Mouse (Mus musculus) midbrain, embryonic 12.5 days (tissue): Measurements from ENCODE around the gene Dram1. TPM values are rescaled to one million over a fixed set of nuclear protein-coding genes. Genes with fewer than 3 reads are reported as not detected.

Experiments used
- ATAC-seq: fragments of 200-750 bp; cut with Nextera tagmentation; 2 replicates; pipeline ENCODE4 v1.8.0; 2017; ENCODE audit warnings: low read depth, moderate TSS enrichment, moderate library complexity; ENCODE audit not compliant: low FRiP score
- H3K27ac ChIP-seq: fragments of 300-500 bp; sonication (generic); replicated peaks from 2 replicates; pipeline ENCODE4 v1.5.1; 2016; ENCODE audit warnings: mild to moderate bottlenecking
- H3K27me3 ChIP-seq: fragments of 300-500 bp; sonication (generic); 2 replicates; pipeline ENCODE4 v1.6.1; 2016; ENCODE audit warnings: mild to moderate bottlenecking
- H3K36me3 ChIP-seq: fragments of 300-500 bp; sonication (generic); 2 replicates; pipeline ENCODE4 v1.6.1; 2016
- H3K4me1 ChIP-seq: fragments of 300-500 bp; sonication (generic); 2 replicates; pipeline ENCODE4 v1.6.1; 2016
- H3K4me2 ChIP-seq: fragments of 300-500 bp; sonication (generic); replicated peaks from 2 replicates; pipeline ENCODE4 v1.6.1; 2016; ENCODE audit warnings: mild to moderate bottlenecking, moderate library complexity
- H3K4me3 ChIP-seq: fragments of 300-500 bp; sonication (generic); 2 replicates; pipeline ENCODE4 v1.5.1; 2016; ENCODE audit warnings: mild to moderate bottlenecking
- H3K9ac ChIP-seq: fragments of 300-500 bp; sonication (generic); replicated peaks from 2 replicates; pipeline ENCODE4 v1.6.1; 2016; ENCODE audit warnings: mild to moderate bottlenecking, moderate library complexity
- H3K9me3 ChIP-seq: fragments of 300-500 bp; sonication (generic); 2 replicates; pipeline ENCODE4 v1.6.1; 2016; ENCODE audit warnings: mild to moderate bottlenecking
- WGBS: fragments of 180-500 bp; shearing (Covaris S2); methylation state at CpG from one replicate; pipeline ENCODE4 v1.1.7; 2016; 5-methylcytosine and 5-hydroxymethylcytosine counted together
- polyA plus RNA-seq: library from polyadenylated mRNA; unstranded; fragments of >200 nt; fragmentation: Nextera tagmentation; extraction: Ambion mirVana; gene quantifications from 2 replicates; pipeline ENCODE4 v1.2.1, GENCODE M21; 2016

The Dram1 gene
- 0.80 and 0.84 TPM in 2 replicates for polyA plus RNA-seq

- Histone ChIP-seq H3K9me3 (no peaks in the 10 kb centered on the region), H3K27ac (peak within 1 kb of the TSS; percentile 75), H3K36me3 (no peaks in the 10 kb centered on the region), H3K4me1 (peaks cover 8% of the 10 kb centered on the region; the same call in 1 of the 2 replicates), H3K27me3 (no peaks in the 10 kb centered on the region), H3K4me3 (peak within 1 kb of the TSS; percentile 87), H3K4me2 (peak within 1 kb of the TSS; percentile 89), H3K9ac (peak within 1 kb of the TSS; percentile 78)
- ATAC-seq, result peak; percentile 88
- under 1% methylated on average over 67 of the region's 87 CpGs for WGBS
Observed at GRCm38 (mm10) chr10:88379013-88379885, at the start of gene Dram1, which contains the start of gene Gnptab. Gene Dram1, minus strand, starts transcription at chr10:88379080. Gene Gnptab, plus strand, starts transcription at chr10:88379132.

DNA sequence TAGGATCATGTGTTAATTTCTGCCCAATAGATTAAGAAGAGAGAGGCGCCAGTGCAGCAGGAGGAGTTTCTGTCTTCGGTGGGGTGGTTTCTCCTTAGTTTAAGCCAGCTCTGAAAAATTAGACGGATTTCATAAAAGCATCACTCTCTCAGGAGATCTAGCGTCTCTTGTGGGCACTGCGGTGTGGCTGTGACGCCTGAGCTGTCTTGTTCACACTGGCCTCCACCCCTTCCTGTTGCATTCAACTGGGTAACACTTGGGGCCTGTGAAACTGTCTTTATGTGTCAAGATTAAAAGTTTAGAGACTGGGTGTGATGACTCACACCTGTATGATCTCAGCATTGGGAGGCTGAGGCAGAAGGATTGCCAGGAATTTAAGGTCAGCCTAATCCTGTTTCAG is 49.1 kb upstream of the Dram1 start:
- no peaks in the 10 kb centered on the region for H3K4me1 ChIP-seq
- no peak overlapping the region for H3K9ac ChIP-seq
- 92% methylated on average over 6 of the region's 6 CpGs for WGBS
- no peak overlapping the region for H3K27ac ChIP-seq
- ATAC-seq, result no peak
- peaks cover 22% of the 10 kb centered on the region for H3K36me3 ChIP-seq
- no peaks in the 10 kb centered on the region for H3K9me3 ChIP-seq
- no peak overlapping the region for H3K4me3 ChIP-seq
- H3K27me3 ChIP-seq, result no peaks in the 10 kb centered on the region
- H3K4me2 ChIP-seq, result no peak overlapping the region

DNA sequence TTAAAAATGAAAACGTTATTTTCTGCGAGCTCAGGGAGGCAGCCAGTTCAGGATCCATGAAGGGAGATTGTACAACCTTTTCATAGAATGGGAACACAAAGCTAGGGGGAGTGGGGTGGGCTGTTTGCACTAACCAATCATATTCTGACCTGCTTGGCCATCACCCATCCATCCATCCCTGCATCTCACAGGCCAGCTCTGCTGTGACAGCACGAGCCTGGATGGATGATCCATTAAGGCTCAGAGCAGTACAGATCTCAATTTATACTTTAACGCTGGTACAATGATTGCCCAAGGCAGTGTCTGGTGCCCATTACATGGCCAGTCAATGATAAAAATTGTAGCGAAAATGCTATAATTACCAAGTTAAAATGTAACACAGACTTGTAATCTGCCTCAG is 48.0 kb upstream of the Dram1 start:
- peaks cover 17% of the 10 kb centered on the region for H3K36me3 ChIP-seq
- H3K4me3 ChIP-seq, result no peak overlapping the region
- H3K4me2 ChIP-seq, result no peak overlapping the region
- 66% methylated on average over 5 of the region's 5 CpGs for WGBS
- no peak for ATAC-seq
- H3K9ac ChIP-seq, result no peak overlapping the region
- H3K9me3 ChIP-seq, result no peaks in the 10 kb centered on the region
- no peaks in the 10 kb centered on the region for H3K27me3 ChIP-seq
- no peaks in the 10 kb centered on the region for H3K4me1 ChIP-seq
- no peak overlapping the region for H3K27ac ChIP-seq

DNA sequence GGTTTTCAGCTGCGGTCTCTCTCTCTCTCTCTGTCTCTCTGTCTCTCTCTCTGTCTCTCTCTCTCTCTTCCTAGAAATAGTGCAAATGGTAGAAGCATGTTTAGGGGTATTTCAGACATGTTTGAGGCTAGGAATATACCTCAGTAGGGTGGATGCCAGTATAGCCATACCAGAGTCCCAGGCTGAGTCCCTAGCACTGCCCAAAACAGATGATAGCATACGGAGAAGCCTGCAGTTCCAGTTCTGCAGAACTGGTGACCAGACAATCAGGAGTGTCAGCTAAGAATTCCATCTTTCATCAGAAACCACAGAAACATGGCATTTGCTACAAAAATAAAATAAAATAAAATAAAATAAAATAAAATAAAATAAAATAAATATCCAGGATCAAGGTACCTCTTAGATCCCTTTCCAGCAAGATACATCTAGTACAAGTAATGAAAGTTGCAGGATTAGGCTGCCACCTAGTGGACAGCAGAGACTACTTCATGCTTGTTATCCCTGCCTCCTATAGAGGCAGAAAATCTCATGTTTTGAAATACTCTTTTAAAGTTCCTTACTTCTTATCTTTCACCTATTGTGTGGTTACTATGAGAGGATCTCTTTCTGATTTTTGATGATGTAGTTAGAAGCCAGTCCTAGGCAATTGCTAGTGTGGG is 47.4 kb upstream of the Dram1 start:
- H3K4me1 ChIP-seq, result no peaks in the 10 kb centered on the region
- 91% methylated on average over 2 of the region's 2 CpGs for WGBS
- ATAC-seq, result peak; percentile 73
- H3K4me2 ChIP-seq, result no peak overlapping the region
- H3K27ac ChIP-seq, result no peak overlapping the region
- no peaks in the 10 kb centered on the region for H3K9me3 ChIP-seq
- H3K9ac ChIP-seq, result no peak overlapping the region
- peaks cover 14% of the 10 kb centered on the region for H3K36me3 ChIP-seq
- no peaks in the 10 kb centered on the region for H3K27me3 ChIP-seq
- H3K4me3 ChIP-seq, result no peak overlapping the region

- Histone ChIP-seq H3K9ac (no peak overlapping the region), H3K4me1 (no peaks in the 10 kb centered on the region), H3K27ac (no peak overlapping the region), H3K9me3 (no peaks in the 10 kb centered on the region), H3K4me2 (no peak overlapping the region), H3K27me3 (no peaks in the 10 kb centered on the region), H3K4me3 (no peak overlapping the region), H3K36me3 (peaks cover 10% of the 10 kb centered on the region)
- WGBS, result 95% methylated on average over 19 of the region's 19 CpGs
- no peak for ATAC-seq
Observed at GRCm38 (mm10) chr10:88420655-88421435, 42.0 kb upstream of the Dram1 start.

GRCm38 (mm10) chr10:88420141-88420541 is 41.3 kb upstream of the Dram1 start:
- no peak overlapping the region for H3K9ac ChIP-seq
- no peak overlapping the region for H3K27ac ChIP-seq
- WGBS, result 84% methylated on average over 11 of the region's 11 CpGs
- no peaks in the 10 kb centered on the region for H3K27me3 ChIP-seq
- no peak overlapping the region for H3K4me3 ChIP-seq
- no peak overlapping the region for H3K4me2 ChIP-seq
- no peak for ATAC-seq
- no peaks in the 10 kb centered on the region for H3K9me3 ChIP-seq
- H3K36me3 ChIP-seq, result peaks cover 10% of the 10 kb centered on the region
- no peaks in the 10 kb centered on the region for H3K4me1 ChIP-seq

DNA sequence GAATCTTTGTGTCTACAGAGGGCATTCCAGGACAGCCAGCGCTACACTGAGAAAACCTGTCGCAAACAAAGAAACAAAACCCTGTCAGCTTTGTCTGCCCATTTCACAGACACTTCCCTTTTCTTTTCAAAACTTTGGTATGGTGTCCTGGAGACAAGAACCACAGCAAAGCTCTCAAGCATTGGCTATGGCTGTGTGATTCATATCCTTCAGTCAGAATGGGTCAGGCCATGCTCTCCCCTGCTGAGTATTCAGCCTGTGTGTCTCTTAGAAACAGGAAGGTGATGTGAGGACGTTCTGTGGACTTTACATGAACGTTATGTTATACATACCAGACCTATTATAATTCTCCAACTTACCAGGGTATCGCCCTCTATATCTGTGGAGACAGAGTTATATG is 38.8 kb upstream of the Dram1 start:
- Histone ChIP-seq H3K36me3 (peaks cover 10% of the 10 kb centered on the region), H3K27ac (no peak overlapping the region), H3K27me3 (no peaks in the 10 kb centered on the region), H3K4me1 (no peaks in the 10 kb centered on the region), H3K9me3 (no peaks in the 10 kb centered on the region), H3K4me2 (no peak overlapping the region), H3K9ac (no peak overlapping the region), H3K4me3 (no peak overlapping the region)
- ATAC-seq, result no peak
- WGBS, result 93% methylated on average over 5 of the region's 5 CpGs

DNA sequence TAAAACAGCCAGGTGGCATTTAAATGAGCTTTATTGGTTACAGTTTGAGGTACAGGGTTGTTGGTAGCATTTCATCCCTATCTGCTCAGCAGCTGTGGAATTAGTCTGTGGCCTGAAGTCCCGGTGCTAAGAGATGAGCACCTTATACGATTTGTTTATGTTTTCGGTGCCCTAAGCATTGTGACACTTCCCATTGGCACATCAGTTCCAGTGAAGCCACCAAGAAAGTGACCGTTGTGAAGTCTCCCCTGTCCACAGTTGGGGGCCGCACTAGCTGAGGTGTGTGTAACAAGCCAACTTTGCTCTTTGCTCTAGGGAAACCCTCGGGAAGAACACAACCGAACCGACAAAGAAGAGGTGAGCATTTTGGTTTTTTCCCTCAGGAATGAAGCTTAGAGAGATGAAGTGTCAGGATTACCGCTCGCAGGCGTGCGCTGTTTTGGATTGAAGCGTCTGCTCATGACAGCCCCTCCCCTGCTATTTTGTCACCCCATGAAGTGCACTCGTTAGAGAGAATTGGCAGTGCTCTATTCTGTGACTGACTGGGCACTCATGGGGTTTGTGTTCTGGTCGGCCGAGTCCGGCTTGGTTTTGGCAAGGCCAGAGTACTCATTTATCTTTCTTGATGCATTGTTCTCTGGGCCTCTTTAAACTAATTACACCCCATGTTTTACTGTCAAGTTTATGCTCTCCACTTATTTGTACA is 33.6 kb upstream of the Dram1 start:
- no peaks in the 10 kb centered on the region for H3K9me3 ChIP-seq
- ATAC-seq, result no peak
- H3K9ac ChIP-seq, result no peak overlapping the region
- H3K36me3 ChIP-seq, result no peaks in the 10 kb centered on the region
- H3K27ac ChIP-seq, result no peak overlapping the region
- no peak overlapping the region for H3K4me2 ChIP-seq
- no peaks in the 10 kb centered on the region for H3K4me1 ChIP-seq
- H3K4me3 ChIP-seq, result no peak overlapping the region
- WGBS, result 81% methylated on average over 17 of the region's 17 CpGs
- H3K27me3 ChIP-seq, result no peaks in the 10 kb centered on the region

DNA sequence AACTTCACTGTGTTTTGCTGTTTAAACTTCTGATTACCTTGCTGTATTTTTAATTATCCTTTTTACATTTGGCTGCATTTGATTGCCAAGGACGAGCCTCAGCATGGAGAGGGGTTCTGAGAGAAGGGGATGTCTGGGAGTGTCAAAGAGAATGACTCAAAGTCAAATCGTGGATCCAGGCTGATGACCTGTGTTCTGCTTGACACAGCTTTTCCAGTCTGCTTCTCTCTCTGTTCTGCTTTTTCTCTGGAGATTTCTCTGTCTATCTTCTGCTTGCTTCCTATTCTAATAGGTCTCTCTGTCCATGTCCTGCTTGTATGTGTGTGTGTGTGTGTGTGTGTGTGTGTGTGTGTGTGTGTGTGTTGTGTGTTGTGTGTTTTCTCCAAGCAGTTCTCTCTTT is 30.9 kb upstream of the Dram1 start:
- 67% methylated on average over 2 of the region's 2 CpGs for WGBS
- no peaks in the 10 kb centered on the region for H3K9me3 ChIP-seq
- no peak overlapping the region for H3K9ac ChIP-seq
- ATAC-seq, result no peak
- H3K27me3 ChIP-seq, result no peaks in the 10 kb centered on the region
- H3K4me3 ChIP-seq, result no peak overlapping the region
- H3K36me3 ChIP-seq, result no peaks in the 10 kb centered on the region
- no peak overlapping the region for H3K27ac ChIP-seq
- no peak overlapping the region for H3K4me2 ChIP-seq
- H3K4me1 ChIP-seq, result no peaks in the 10 kb centered on the region

GRCm38 (mm10) chr10:88407875-88408631 is 29.2 kb upstream of the Dram1 start:
- no peak overlapping the region for H3K4me2 ChIP-seq
- no peak overlapping the region for H3K9ac ChIP-seq
- no peak overlapping the region for H3K27ac ChIP-seq
- ATAC-seq, result no peak
- H3K4me1 ChIP-seq, result no peaks in the 10 kb centered on the region
- H3K9me3 ChIP-seq, result no peaks in the 10 kb centered on the region
- 94% methylated on average over 12 of the region's 12 CpGs for WGBS
- H3K36me3 ChIP-seq, result no peaks in the 10 kb centered on the region
- H3K27me3 ChIP-seq, result no peaks in the 10 kb centered on the region
- H3K4me3 ChIP-seq, result no peak overlapping the region

GRCm38 (mm10) chr10:88405812-88406211 is 26.9 kb upstream of the Dram1 start:
- Histone ChIP-seq H3K4me1 (no peaks in the 10 kb centered on the region), H3K4me2 (no peak overlapping the region), H3K4me3 (no peak overlapping the region), H3K27me3 (no peaks in the 10 kb centered on the region), H3K27ac (no peak overlapping the region), H3K9me3 (no peaks in the 10 kb centered on the region), H3K36me3 (no peaks in the 10 kb centered on the region), H3K9ac (no peak overlapping the region)
- ATAC-seq, result no peak
- 87% methylated on average over 7 of the region's 7 CpGs for WGBS
